8 mouse cellular contexts compared by ENCODE assay signal in the genomic region with DNA sequence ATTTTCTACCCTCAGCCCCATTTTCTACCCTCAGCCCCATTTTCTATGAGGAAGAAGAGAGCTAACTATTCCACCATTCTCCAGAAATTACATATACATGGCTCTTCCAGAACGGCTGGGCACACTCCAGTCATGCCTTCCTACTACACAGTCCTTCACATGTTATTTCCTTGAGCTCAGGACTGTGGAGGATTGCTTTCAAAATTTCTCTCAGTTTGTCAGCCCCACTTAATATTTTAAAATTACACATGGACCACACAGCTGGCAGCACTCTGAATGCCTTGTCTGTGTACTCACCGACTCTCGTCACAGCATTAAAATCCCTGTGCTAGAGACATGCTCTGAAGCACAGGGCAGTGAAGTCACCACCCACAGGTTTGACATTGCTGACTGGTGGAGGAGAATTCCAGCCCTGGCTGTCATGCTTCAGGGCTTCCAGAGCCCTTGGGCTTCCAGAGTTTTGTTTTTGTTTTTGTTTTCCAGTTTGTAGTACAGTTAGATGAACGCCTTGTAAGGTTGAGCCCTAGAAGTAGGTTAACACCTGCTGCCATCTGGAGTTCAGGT. TPM values are rescaled to one million over a fixed set of nuclear protein-coding genes. Genes with fewer than 3 reads are reported as not detected.
DNase-seq lines count a peak whose midpoint lies in the region; ATAC-seq and TF ChIP-seq lines count a peak whose summit lies in the region.

No protein-coding gene starts in this region.

- TF ChIP-seq POLR2A in liver, adult 2 months (IDR thresholded peaks at IDR 0.05; ENCODE audit: extremely low read depth, insufficient read depth, low read length) = no peak
- no peak for TF ChIP-seq POLR2A in myocyte (IDR thresholded peaks at IDR 0.05; ENCODE audit: insufficient read length, low read depth)

- H3K27ac ChIP-seq in liver, adult 2 months (replicated peaks; ENCODE audit: insufficient read depth, low read depth, low read length) = peak overlapping the region; percentile 10; the same call in 1 of the 2 replicates
- no peak overlapping the region for H3K27ac ChIP-seq in forebrain, embryonic 12.5 days
- peak overlapping the region; percentile 95 for H3K27ac ChIP-seq in kidney, postnatal 0 days

- H3ac ChIP-seq in myocyte (ENCODE audit: control insufficient read depth, insufficient read length) = no peak overlapping the region

- no peak for TF ChIP-seq CTCF in liver, adult 2 months (IDR thresholded peaks at IDR 0.05; ENCODE audit: low read depth, low read length)
- TF ChIP-seq CTCF in kidney, postnatal 0 days (IDR thresholded peaks at IDR 0.05; ENCODE audit: low read depth) = peak; percentile 26; the same call in 1 of the 2 replicates

- no peaks in the 10 kb centered on the region for H3K27me3 ChIP-seq in liver, adult 2 months (ENCODE audit: control insufficient read depth, insufficient read depth, low read length)
- no peaks in the 10 kb centered on the region for H3K27me3 ChIP-seq in forebrain, embryonic 12.5 days
- H3K27me3 ChIP-seq in kidney, postnatal 0 days (ENCODE audit: insufficient read depth, low read length) = no peaks in the 10 kb centered on the region
- H3K27me3 ChIP-seq in myocyte (ENCODE audit: control insufficient read depth, insufficient read depth, insufficient read length) = no peaks in the 10 kb centered on the region

- peak; percentile 43 for DNase-seq in liver, adult 2 months (ENCODE audit: extremely low read depth, low read depth, low spot score)
- no peak for DNase-seq in liver
- peak; percentile 61 for DNase-seq in kidney, postnatal 0 days (ENCODE audit: low spot score)
- no peak for DNase-seq in layer of hippocampus, adult 18-20 months (ENCODE audit: low spot score in 2 of 2)
- DNase-seq in left cerebral cortex, adult 11 months (ENCODE audit: low spot score) = no peak
- no peak for DNase-seq in gastrocnemius, postnatal 36 days

- intact Hi-C loops in gastrocnemius, postnatal 36 days (cut with DNase I) = loop anchor here (5.0 to 10.0 kb wide), 2 partner anchors 690 to 772 kb away; no protein-coding TSS in a partner anchor

- H3K4me2 ChIP-seq in forebrain, embryonic 12.5 days = peak overlapping the region; percentile 75
- peak overlapping the region; percentile 83 for H3K4me2 ChIP-seq in kidney, postnatal 0 days (ENCODE audit: low read length)
- H3K4me2 ChIP-seq in myocyte (ENCODE audit: low read depth) = peak overlapping the region; percentile 74

- 18% methylated on average over 4 of the region's 4 CpGs for WGBS in liver, adult 2 months
- WGBS in forebrain, embryonic 12.5 days = 58% methylated on average over 4 of the region's 4 CpGs
- WGBS in kidney, postnatal 0 days = 30% methylated on average over 4 of the region's 4 CpGs

- peak overlapping the region; percentile 49 for H3K9ac ChIP-seq in liver, adult 2 months (ENCODE audit: low read depth, low read length)
- H3K9ac ChIP-seq in forebrain, embryonic 12.5 days = peak overlapping the region; percentile 42; the same call in 1 of the 2 replicates
- H3K9ac ChIP-seq in kidney, postnatal 0 days (ENCODE audit: low read depth, low read length) = peak overlapping the region; percentile 91

- peaks cover 33% of the 10 kb centered on the region for H3K79me2 ChIP-seq in liver, adult 2 months (ENCODE audit: control insufficient read depth, insufficient read depth, low read length)
- peaks cover 42% of the 10 kb centered on the region for H3K79me2 ChIP-seq in myocyte (ENCODE audit: control insufficient read depth, insufficient read depth)

- H3K4me3 ChIP-seq in liver, adult 2 months (ENCODE audit: insufficient read depth, low read depth, low read length) = peak overlapping the region; percentile 89
- peak overlapping the region; percentile 62 for H3K4me3 ChIP-seq in forebrain, embryonic 12.5 days (replicated peaks)
- peak overlapping the region; percentile 95 for H3K4me3 ChIP-seq in kidney, postnatal 0 days (replicated peaks; ENCODE audit: low read depth, low read length)
- peak overlapping the region; percentile 95 for H3K4me3 ChIP-seq in myocyte

- H3K4me1 ChIP-seq in liver, adult 2 months (ENCODE audit: control insufficient read depth, insufficient read depth, low read length) = peaks cover 48% of the 10 kb centered on the region
- H3K4me1 ChIP-seq in forebrain, embryonic 12.5 days = peaks cover 24% of the 10 kb centered on the region
- H3K4me1 ChIP-seq in kidney, postnatal 0 days (replicated peaks; ENCODE audit: insufficient read depth, low read length) = peaks cover 11% of the 10 kb centered on the region

- no peak for ATAC-seq in forebrain, embryonic 12.5 days (ENCODE audit: low FRiP score)
- ATAC-seq in kidney, postnatal 0 days (replicated peaks; ENCODE audit: low FRiP score, low read depth) = peak; percentile 76

- no peaks in the 10 kb centered on the region for H3K9me3 ChIP-seq in forebrain, embryonic 12.5 days
- H3K9me3 ChIP-seq in kidney, postnatal 0 days (replicated peaks; ENCODE audit: low read length) = no peaks in the 10 kb centered on the region

- H3K36me3 ChIP-seq in liver, adult 2 months (ENCODE audit: control insufficient read depth, insufficient read depth, low read length) = peaks cover 40% of the 10 kb centered on the region
- peaks cover 18% of the 10 kb centered on the region for H3K36me3 ChIP-seq in forebrain, embryonic 12.5 days (replicated peaks)
- peaks cover 19% of the 10 kb centered on the region for H3K36me3 ChIP-seq in kidney, postnatal 0 days (ENCODE audit: insufficient read depth, low read length)
- H3K36me3 ChIP-seq in myocyte (ENCODE audit: control insufficient read depth, insufficient read depth) = peaks cover 15% of the 10 kb centered on the region

TF ChIP-seq in myocyte, 11 proteins besides CTCF, POLR2A, EP300 and RAD21:
- TF ChIP-seq E2F4 (IDR thresholded peaks at IDR 0.05; ENCODE audit: insufficient read depth) (no peak), MYOG (IDR thresholded peaks at IDR 0.05; ENCODE audit: control insufficient read depth in 1 of 3, insufficient read depth in 1 of 3, insufficient read length in 2 of 3, low read depth in 2 of 3) (no peak), TCF3 (IDR thresholded peaks at IDR 0.05; ENCODE audit: insufficient read length, low read depth) (no peak), MAX (IDR thresholded peaks at IDR 0.05; ENCODE audit: low read depth) (no peak), POLR2AphosphoS2 (IDR thresholded peaks at IDR 0.05; ENCODE audit: insufficient read length, low read depth) (no peak), REST (IDR thresholded peaks at IDR 0.05; ENCODE audit: insufficient read depth, insufficient read length) (no peak), CEBPB (IDR thresholded peaks at IDR 0.05; ENCODE audit: insufficient read depth, poor library complexity, severe bottlenecking) (no peak), USF1 (IDR thresholded peaks at IDR 0.05; ENCODE audit: low read depth) (no peak), MYOD1 (IDR thresholded peaks at IDR 0.05; ENCODE audit: control insufficient read depth in 1 of 3, insufficient read length in 2 of 3, low read depth in 2 of 3) (no peak), SRF (IDR thresholded peaks at IDR 0.05; ENCODE audit: control insufficient read depth, insufficient read length, low read depth) (no peak), TCF12 (IDR thresholded peaks at IDR 0.05; ENCODE audit: insufficient read depth, poor library complexity, severe bottlenecking) (no peak)
TF ChIP-seq in myocyte: peak in this region for 0.

RNA-seq across cellular contexts. Expression of a gene that starts 1.7 kb away (rescaled TPM):
- total RNA-seq in liver, adult 2 months (2014; rRNA removed) = 355 and 458 TPM in 2 replicates
- 318 and 321 TPM in 2 replicates for polyA plus RNA-seq in liver, adult 2 months (2012; rRNA removed)
- polyA plus RNA-seq in forebrain, embryonic 12.5 days (2016; fragmentation: Nextera tagmentation; extraction: Ambion mirVana) = 83.6 and 97.2 TPM in 2 replicates
- 126 and 139 TPM in 2 replicates for polyA plus RNA-seq in kidney, postnatal 0 days (2015; fragmentation: Nextera tagmentation; extraction: Ambion mirVana)
- 53.6 TPM for polyA plus RNA-seq in myocyte (2012; fragmentation: generic; extraction: Trizol)
- total RNA-seq in layer of hippocampus, adult 18-20 months (2021) = 100 to 1,000 TPM; 745 to 780 TPM
- 10 to 100 TPM; 38.1 to 59.3 TPM for total RNA-seq in gastrocnemius, postnatal 36 days (2021)

RNA-seq across cellular contexts. Expression of a gene that starts 22.4 kb away (rescaled TPM):
- not detected in 2 replicates for total RNA-seq in liver, adult 2 months (2014; rRNA removed)
- polyA plus RNA-seq in liver, adult 2 months (2012; rRNA removed) = not detected in 2 replicates
- polyA plus RNA-seq in forebrain, embryonic 12.5 days (2016; fragmentation: Nextera tagmentation; extraction: Ambion mirVana) = not detected in 2 replicates
- polyA plus RNA-seq in kidney, postnatal 0 days (2015; fragmentation: Nextera tagmentation; extraction: Ambion mirVana) = 96.6 and 98.5 TPM in 2 replicates
- polyA plus RNA-seq in myocyte (2012; fragmentation: generic; extraction: Trizol) = not detected
- not detected for total RNA-seq in layer of hippocampus, adult 18-20 months (2021)
- total RNA-seq in gastrocnemius, postnatal 36 days (2021) = not detected

RNA-seq across cellular contexts. Expression of a gene that starts 27.7 kb away (rescaled TPM):
- total RNA-seq in liver, adult 2 months (2014; rRNA removed) = 0.07 TPM in 1 of 2 replicates, not detected in the other
- polyA plus RNA-seq in liver, adult 2 months (2012; rRNA removed) = not detected in 2 replicates
- polyA plus RNA-seq in forebrain, embryonic 12.5 days (2016; fragmentation: Nextera tagmentation; extraction: Ambion mirVana) = not detected in 2 replicates
- polyA plus RNA-seq in kidney, postnatal 0 days (2015; fragmentation: Nextera tagmentation; extraction: Ambion mirVana) = not detected in 2 replicates
- polyA plus RNA-seq in myocyte (2012; fragmentation: generic; extraction: Trizol) = 0.11 TPM
- total RNA-seq in layer of hippocampus, adult 18-20 months (2021) = not detected
- total RNA-seq in gastrocnemius, postnatal 36 days (2021) = not detected

RNA-seq across cellular contexts. Expression of a gene that starts 43.0 kb away (rescaled TPM):
- total RNA-seq in liver, adult 2 months (2014; rRNA removed) = 0.20 and 0.28 TPM in 2 replicates
- 0.07 and 0.10 TPM in 2 replicates for polyA plus RNA-seq in liver, adult 2 months (2012; rRNA removed)
- not detected in 2 replicates for polyA plus RNA-seq in forebrain, embryonic 12.5 days (2016; fragmentation: Nextera tagmentation; extraction: Ambion mirVana)
- polyA plus RNA-seq in kidney, postnatal 0 days (2015; fragmentation: Nextera tagmentation; extraction: Ambion mirVana) = not detected in 2 replicates
- polyA plus RNA-seq in myocyte (2012; fragmentation: generic; extraction: Trizol) = not detected
- total RNA-seq in layer of hippocampus, adult 18-20 months (2021) = not detected
- not detected for total RNA-seq in gastrocnemius, postnatal 36 days (2021)

RNA-seq across cellular contexts. Expression of a gene that starts 56.9 kb away (rescaled TPM):
- total RNA-seq in liver, adult 2 months (2014; rRNA removed) = 0.83 and 1.3 TPM in 2 replicates
- 0.13 and 0.14 TPM in 2 replicates for polyA plus RNA-seq in liver, adult 2 months (2012; rRNA removed)
- not detected in 2 replicates for polyA plus RNA-seq in forebrain, embryonic 12.5 days (2016; fragmentation: Nextera tagmentation; extraction: Ambion mirVana)
- 0.32 and 0.45 TPM in 2 replicates for polyA plus RNA-seq in kidney, postnatal 0 days (2015; fragmentation: Nextera tagmentation; extraction: Ambion mirVana)
- polyA plus RNA-seq in myocyte (2012; fragmentation: generic; extraction: Trizol) = not detected
- not detected for total RNA-seq in layer of hippocampus, adult 18-20 months (2021)
- not detected for total RNA-seq in gastrocnemius, postnatal 36 days (2021)

Comparison
In these comparisons a context has a peak if more than half of its experiments do, and no peak if none do; other contexts are left out.
1. DNase-seq: peak in liver, adult 2 months (single experiment) and kidney, postnatal 0 days (single experiment); none in liver (single experiment), layer of hippocampus, adult 18-20 months (0 of 2), left cerebral cortex, adult 11 months (single experiment) and gastrocnemius, postnatal 36 days (0 of 2).
2. RNA of a gene that starts 22.4 kb away (polyA plus RNA-seq): 96.6 to 98.5 TPM in kidney, postnatal 0 days; not detected in liver, adult 2 months, not detected in forebrain, embryonic 12.5 days and not detected in myocyte (single experiment); every median in the first group is over 10 times any median in the second.
3. Peak in every context shown above with its lines, with median percentiles within 50 percentile points of each other: H3K4me3 ChIP-seq, H3K9ac ChIP-seq and H3K4me2 ChIP-seq.